Mouse (Mus musculus): Measurements from ENCODE around the gene Platr17. TPM values are rescaled to one million over a fixed set of nuclear protein-coding genes. Genes with fewer than 3 reads are reported as not detected.
"Not testable (repeated sequence)": the region's sequence is repeated elsewhere in the genome, so short reads cannot be mapped to it uniquely, and the experiment has no call there.

Gene Platr17
- total RNA-seq, 2 experiments from 2014 or later: 0.57 TPM; not detected in 1

- DNase-seq (ENCODE audit: low spot score in 2 of 2): no peak
- intact Hi-C loops (cut with DNase I): no loop called here
These were observed 30.6 kb downstream of the Platr17 start for GRCm38 (mm10) chr17:33935422-33936055.

GRCm38 (mm10) chr17:33936993-33937392 lies 32.1 kb downstream of the Platr17 start:
- DNase-seq (ENCODE audit: low spot score in 2 of 2): no peak
- intact Hi-C loops (cut with DNase I): no loop called here

GRCm38 (mm10) chr17:33938783-33939182 lies 33.8 kb downstream of the Platr17 start:
- intact Hi-C loops (cut with DNase I): no loop called here
- DNase-seq (ENCODE audit: low spot score in 2 of 2): no peak

GRCm38 (mm10) chr17:33940206-33940805 lies 35.4 kb downstream of the Platr17 start, which contains the start of the genes Pfdn6 and Wdr46:
Gene Pfdn6, minus strand, starts transcription at chr17:33940343.
Gene Wdr46, plus strand, starts transcription at chr17:33940660.
- DNase-seq (ENCODE audit: low spot score in 2 of 2): peak; percentile 90 to 95
- intact Hi-C loops (cut with DNase I): loop anchor here (1.0 kb wide), 2 partner anchors 11 to 15 kb away; partner anchors contain the start of genes B3galt4 and Vps52

GRCm38 (mm10) chr17:33940981-33941380 lies 36.0 kb downstream of the Platr17 start:
- DNase-seq (ENCODE audit: low spot score in 2 of 2): no peak
- intact Hi-C loops (cut with DNase I): loop anchor here (1.0 kb wide), 2 partner anchors 10 to 14 kb away; partner anchors contain the start of genes B3galt4 and Vps52

GRCm38 (mm10) chr17:33941381-33941780 lies 36.4 kb downstream of the Platr17 start:
- intact Hi-C loops (cut with DNase I): no loop called here
- no peak for DNase-seq (ENCODE audit: low spot score in 2 of 2)

GRCm38 (mm10) chr17:33943454-33943853 lies 38.5 kb downstream of the Platr17 start:
- no peak for DNase-seq (ENCODE audit: low spot score in 2 of 2)
- intact Hi-C loops (cut with DNase I): no loop called here

GRCm38 (mm10) chr17:33947430-33948089 lies 42.6 kb downstream of the Platr17 start:
- intact Hi-C loops (cut with DNase I): no loop called here
- peak in 1 of 2 experiments; percentile 63 for DNase-seq (ENCODE audit: low spot score in 2 of 2)

DNA sequence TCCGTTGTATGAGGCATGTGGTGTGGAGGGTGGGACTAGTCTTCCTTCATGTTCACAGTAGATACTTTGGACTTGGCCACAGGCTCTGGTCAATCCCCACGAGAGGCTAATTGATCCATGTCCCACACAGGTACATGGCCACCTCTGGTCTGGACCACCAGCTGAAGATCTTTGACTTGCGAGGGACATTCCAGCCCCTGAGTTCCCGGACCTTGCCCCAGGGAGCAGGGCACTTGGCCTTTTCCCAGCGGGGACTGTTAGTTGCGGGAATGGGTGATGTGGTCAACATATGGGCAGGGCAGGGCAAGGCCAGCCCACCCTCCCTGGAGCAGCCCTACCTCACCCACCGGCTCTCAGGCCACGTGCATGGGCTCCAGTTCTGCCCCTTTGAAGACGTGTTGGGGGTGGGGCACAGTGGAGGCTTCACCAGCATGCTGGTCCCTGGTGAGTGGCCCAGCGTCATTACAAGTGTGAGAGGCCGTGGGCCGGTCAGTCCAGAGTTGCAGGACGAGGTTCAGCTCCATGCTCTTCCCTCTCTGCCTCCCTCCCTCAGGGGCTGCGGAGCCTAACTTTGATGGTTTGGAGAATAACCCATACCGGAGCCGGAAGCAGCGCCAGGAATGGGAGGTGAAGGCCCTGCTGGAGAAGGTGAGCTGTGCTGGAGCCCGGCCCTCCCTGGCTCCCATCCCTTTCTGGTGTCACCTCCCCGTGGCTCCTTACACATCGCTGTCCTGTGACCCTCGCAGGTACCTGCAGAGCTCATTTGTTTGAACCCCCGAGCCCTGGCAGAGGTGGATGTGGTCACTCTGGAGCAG lies 43.4 kb downstream of the Platr17 start:
- intact Hi-C loops (cut with DNase I): no loop called here
- no peak for DNase-seq (ENCODE audit: low spot score in 2 of 2)

- intact Hi-C loops (cut with DNase I): no loop called here
- no peak for DNase-seq (ENCODE audit: low spot score in 2 of 2)
These were observed 44.1 kb downstream of the Platr17 start for GRCm38 (mm10) chr17:33948905-33949537.

DNA sequence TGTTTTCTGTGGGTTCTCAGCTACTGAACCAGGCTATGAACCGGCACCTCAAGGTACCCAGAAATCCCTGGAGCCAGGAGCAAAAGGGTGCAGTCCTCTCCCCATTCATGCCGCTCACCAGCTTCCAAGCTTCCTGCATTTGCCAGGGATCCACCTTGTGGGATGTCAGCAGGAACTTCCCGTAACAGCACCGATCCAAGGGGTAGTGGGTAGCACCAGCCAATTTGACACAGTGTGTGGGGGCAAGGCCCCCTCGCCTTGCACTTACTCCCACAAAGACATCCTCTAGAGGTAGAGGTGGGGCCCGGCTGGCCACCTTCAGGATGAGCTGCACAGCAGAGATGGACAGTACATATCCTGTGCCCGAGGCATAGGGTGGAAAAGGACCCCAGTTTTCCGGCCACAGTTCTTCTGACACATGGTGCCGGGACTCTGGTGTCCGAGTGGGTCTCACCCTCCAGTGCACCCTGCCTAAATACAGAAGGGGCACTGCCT lies 45.2 kb downstream of the Platr17 start:
- intact Hi-C loops (cut with DNase I): no loop called here
- no peak for DNase-seq (ENCODE audit: low spot score in 2 of 2)

GRCm38 (mm10) chr17:33951021-33951946 lies 46.3 kb downstream of the Platr17 start, which contains the start of gene B3galt4:
Gene B3galt4, minus strand, starts transcription at chr17:33951488.
- intact Hi-C loops (cut with DNase I): loop anchor here (1.0 kb wide), 2 partner anchors 11 to 22 kb away; partner anchors contain the start of genes Pfdn6, Rgl2 and Wdr46
- DNase-seq (ENCODE audit: low spot score in 2 of 2): peak; percentile 79 to 85

GRCm38 (mm10) chr17:33952015-33952414 lies 47.1 kb downstream of the Platr17 start:
- DNase-seq (ENCODE audit: low spot score in 2 of 2); intact Hi-C loops (cut with DNase I): not testable (repeated sequence)

GRCm38 (mm10) chr17:33952879-33953278 lies 47.9 kb downstream of the Platr17 start:
- no peak for DNase-seq (ENCODE audit: low spot score in 2 of 2)
- intact Hi-C loops (cut with DNase I): no loop called here

- intact Hi-C loops (cut with DNase I): no loop called here
These were observed 48.4 kb downstream of the Platr17 start for GRCm38 (mm10) chr17:33953310-33953709.

DNA sequence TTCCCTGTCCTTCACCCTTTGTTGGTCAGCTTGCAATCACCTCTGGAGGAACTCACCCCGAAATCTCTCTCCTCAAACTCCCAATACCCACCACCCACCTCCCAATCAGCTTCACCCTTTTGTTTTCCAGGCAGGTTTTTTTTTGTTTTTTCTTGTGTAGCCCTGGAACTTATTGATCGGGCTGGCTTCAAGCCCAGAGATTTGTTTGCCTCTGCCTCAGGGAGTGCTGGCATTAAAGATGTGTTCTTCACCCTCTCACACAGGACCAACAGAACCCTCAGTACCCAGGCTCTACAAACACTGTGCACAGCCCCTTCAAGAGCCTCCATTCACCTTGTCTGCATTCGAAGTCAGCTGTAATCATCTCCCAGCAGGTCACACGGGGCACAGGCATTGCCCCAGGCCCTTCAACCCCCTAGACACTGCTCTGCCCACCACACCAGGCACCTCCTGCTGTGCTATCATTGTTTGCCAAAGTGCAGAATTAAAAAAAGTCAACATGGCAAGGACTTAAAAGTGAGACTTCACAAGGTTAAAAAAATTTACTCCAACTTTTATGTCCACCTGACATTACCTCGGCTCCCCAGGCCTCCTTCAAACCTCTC lies 49.1 kb downstream of the Platr17 start:
- intact Hi-C loops (cut with DNase I): no loop called here
- no peak for DNase-seq (ENCODE audit: low spot score in 2 of 2)

More at GRCm38 (mm10) chr17:33953310-33953709, 48.4 kb downstream of the Platr17 start:
- DNase-seq (ENCODE audit: low spot score in 2 of 2): no peak
